Mouse (Mus musculus) megakaryocyte-erythroid progenitor cell, adult 5-6 weeks (primary cell): ENCODE results near the gene Phka2. TPM values are rescaled to one million over a fixed set of nuclear protein-coding genes. Genes with fewer than 3 reads are reported as not detected.
A peak's percentile ranks its signal among the peaks of the same experiment; 100 is the strongest.

Source experiments
- ATAC-seq: replicated peaks from 2 replicates; pipeline ENCODE4 v1.8.0; 2016; ENCODE audit warnings: mild to moderate bottlenecking, inconsistent platforms; ENCODE audit not compliant: severe bottlenecking, poor library complexity, low FRiP score, low TSS enrichment
- total RNA-seq, 2 experiments: library from RNA; stranded (forward) in 1 of 2; stranded (reverse) in 1 of 2; fragments of 200-1000, 215-1000 nt in 1 of 2; fragments of >200 nt in 1 of 2; fragmentation: Nextera tagmentation in 1 of 2; gene quantifications; 2 replicates each; pipeline ENCODE4 v1.2.3; 2014 to 2017

Phka2 gene
- total RNA-seq, 2 experiments from 2014 or later = 30.5 to 46.3 TPM

DNA sequence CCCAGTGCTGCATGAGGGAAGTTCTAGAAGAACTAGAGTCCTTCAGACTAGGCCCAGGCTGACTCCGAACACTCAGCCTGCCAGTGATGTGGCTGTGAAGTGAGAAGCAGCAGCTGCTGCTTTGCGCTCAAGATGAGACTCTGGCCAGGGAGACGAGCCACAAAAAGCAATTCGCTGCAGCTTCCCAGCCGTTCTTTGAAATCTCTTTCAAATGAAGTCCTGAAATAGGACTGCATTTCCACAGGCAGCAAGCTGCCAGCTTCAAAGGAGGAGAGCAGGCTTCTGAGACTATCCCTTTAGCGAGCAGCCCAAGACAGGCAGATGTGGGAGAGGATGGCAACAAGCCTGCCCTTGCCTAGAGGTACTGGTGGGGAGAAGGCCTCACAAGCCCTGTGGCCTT lies 91.0 kb downstream of the Phka2 start:
- ATAC-seq = no peak

DNA sequence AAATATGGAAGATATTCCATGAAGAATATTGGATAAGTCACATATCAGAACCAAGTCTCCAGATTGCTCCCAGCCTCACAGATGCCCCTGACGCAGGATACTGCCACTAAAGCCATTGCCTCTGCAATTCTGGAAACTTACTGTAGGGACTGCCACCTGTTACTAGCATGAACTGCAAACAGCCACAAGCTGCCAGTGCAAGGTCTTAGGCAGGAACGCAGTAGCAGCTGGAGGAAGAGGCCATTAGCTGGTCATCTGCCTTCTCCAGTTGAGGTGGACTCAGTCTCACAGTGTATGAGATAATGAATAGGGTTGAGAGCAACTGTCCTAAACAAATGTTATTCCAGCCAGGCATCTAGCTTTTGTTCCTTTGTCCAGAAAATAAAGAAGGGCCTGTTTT lies 96.1 kb downstream of the Phka2 start:
- no peak for ATAC-seq

DNA sequence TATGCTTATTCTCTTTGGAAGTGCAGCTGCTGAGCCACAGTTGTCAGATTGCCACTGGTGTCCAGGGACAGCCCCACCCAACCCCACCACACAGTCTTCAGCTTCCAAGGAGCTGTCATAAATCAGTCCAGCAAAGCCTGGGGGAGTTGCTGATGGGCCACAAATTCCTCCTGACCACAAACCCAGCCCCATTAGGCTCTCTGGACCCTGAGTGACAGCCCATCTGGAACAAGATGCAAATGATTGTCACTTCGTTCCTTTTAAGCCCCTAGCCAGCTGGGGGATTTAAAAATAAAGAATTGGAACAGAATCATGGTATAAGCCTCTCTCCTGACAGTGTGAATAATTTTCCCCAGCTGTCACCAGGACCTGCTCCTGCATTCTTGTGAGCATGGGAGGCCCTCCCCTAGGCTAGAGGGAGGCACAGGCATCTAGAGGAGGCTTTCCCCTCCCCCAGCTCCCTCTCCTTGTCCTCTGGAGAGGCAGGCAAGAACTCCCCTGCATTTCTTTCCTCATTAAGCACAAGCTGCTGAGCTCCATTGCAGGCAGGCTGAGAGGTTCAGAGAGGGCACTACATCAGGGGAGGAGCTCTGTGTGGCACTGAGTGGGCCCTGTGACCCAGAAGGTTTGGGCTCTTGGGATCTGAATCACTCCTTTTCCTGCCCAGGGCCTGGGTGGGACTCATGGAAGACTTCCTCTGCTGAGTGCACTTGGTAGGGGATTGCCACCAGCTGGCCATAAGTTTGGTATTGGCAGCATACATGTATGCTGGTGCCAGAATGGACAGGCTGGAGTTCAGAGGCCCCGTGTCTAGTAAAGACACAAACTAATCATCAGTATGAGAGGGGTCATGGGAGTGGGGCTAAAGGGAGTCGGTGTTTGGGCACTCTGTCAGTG lies 96.8 kb downstream of the Phka2 start:
- no peak for ATAC-seq

DNA sequence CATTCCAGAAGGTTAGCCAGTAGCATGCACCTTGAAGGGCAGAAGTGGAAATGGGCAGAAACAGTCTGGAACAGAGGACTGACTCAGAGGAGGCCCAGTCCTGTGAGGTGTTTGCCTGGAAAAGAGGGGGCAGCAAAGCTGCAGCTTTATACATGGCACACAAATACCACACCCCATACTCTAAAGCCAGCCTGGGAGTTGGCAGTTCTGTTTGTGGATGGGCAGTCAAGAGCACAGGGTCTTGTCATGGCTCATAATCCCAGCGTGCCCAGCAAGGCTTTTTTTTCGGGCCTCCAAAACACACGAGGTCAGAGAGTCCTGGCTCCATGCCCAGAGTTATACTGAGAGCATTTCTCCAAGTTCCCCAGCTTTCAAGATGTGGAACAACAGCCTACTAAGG lies 99.1 kb downstream of the Phka2 start:
- ATAC-seq = no peak

DNA sequence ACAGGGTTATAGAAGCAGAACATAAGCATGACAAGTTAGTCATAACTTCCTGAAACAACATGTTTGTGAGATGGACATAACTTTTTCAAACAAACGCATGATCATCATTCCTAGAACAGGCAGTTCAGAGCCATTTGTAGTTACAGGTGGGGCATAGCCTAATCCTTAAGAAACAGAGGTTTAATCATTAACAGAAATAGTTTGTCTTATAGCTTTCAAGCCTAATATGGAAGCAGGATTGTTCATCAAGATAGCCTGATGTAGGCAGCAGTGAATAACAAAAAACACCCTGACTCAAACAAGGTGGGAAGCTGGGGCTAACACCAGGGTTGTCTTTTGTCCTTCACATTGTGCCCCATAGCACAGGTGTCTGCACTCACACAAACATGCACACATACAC lies 100.8 kb downstream of the Phka2 start:
- no peak for ATAC-seq

DNA sequence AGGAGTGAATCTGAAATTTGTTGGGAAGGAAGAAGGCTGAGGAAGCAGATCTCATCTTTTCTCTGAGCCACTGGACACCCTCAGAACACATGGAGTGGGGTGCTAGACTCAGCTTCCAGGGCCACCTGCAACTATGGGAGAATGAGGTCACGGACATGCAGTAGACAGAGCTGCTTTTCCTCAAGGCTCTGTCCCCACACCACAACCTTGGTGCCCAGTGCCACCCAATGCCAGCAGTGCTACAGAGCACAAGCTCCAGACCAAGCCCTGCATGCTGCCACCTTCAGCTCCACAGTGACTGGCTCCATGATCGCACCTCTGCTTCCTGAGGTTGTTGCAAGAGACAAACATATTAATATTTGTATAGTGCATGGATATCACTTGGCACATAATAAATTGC lies 101.3 kb downstream of the Phka2 start:
- no peak for ATAC-seq

DNA sequence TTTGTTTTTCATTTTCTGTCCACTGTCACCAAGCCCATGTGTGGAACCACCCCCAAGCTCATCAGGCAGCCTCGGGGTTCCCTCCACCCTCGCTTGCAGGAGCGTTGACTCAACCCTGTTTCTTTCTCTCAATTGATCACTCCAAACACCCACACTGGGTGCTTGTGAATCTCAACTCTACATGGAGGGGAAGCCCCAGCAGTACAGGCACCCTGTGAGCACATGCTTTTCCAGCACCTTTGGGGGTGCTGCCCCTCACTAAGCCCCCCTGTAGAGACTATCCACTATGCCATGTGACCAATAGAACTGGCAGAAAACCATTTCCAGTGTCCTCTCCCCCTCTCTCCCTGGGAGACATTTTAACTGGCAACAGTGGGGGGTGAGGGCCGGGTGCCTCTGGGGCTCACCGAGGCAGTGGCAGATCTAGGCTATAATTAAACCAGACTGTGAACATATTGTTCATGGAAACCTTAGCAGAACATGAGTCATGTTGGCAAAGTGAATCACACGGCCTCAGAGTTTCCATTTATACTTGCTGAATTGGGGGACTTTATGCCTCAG lies 102.1 kb downstream of the Phka2 start:
- 0 out of 2 replicates have a peak, but pooled peaks have one; percentile 28 for ATAC-seq

DNA sequence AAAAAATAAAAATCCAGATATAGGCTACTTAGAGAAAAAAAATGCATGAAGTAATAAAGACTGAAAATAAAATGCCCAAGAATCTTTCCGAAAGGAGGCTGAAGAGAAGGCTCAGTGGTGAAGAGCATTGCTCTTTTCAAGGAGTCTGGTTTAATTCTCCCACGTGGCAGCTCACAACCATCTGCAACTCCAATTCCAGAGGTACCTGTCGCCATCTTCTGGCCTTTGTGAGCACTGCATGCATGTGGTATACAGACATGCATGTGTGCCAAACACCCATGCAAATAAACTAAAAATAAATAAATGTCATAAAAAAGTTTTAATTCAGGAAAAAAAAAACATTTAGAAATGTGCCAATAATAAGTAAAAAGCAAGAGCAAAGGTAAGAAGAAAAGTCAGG lies 107.9 kb downstream of the Phka2 start:
- ATAC-seq = peak; percentile 89

DNA sequence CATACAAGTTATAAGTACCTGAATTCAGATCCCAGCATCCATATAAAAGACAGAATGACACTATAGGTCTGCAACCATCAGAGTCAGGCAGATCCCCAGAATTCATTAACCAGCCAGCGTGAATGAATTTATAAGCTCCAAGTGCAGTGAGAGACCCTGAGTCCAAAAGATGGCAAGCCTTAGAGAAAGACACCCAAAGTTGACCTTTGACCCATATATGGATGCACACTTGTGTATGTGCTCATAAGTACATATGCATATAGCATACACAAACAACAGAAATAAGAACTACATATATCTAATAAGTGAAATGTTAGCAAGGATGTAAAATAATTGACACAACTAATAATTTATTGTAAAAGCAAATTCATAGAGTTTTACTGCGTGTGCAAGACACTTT lies 108.5 kb downstream of the Phka2 start:
- ATAC-seq = no peak

DNA sequence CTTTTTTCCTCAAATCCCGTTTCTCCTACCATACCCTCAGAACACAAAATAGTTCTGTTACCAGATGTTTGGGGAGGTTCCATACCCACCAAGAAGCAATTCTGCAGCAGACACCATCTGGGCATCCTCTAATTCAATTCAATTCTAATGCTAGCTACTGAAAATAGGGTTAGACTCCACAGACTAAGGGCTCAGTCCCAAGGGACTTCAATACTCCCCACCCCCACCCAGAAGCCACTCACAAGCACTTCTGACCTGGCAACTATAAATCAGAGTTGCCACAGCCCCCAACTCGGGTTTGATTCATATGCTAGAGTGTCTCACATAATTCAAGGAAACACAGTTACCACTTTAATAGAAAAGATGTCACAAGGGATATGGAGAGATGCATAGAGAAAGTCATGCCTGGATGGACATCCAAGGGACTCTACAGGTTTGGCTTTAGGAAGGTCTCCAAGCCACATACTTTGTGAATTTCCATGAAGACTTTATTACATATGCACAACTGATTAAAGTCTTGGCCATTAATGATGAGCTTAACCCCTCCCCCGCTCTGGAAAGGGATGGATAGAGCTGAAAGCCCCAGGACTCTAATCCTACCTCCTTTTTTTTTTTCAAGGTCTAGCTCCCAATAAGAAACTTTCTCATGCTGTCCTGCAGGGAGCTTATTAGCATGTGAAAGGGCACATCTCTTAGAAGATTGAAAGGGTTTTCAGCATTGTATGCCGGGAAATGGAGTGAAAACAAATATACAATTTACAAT lies 109.1 kb downstream of the Phka2 start:
- ATAC-seq = no peak

Other genes starting within 250 kb of the Phka2 start
- 0.15 TPM in 1 of 2 replicates, not detected in the other for gene Adgrg2, start 111.5 kb upstream of the Phka2 start, total RNA-seq (2014; fragmentation: Nextera tagmentation)
- gene Adgrg2, start 111.5 kb upstream of the Phka2 start, total RNA-seq (2017) = 0.30 and 0.85 TPM in 2 replicates
- gene Ppef1, start 233.6 kb downstream of the Phka2 start, total RNA-seq (2014; fragmentation: Nextera tagmentation) = not detected in 2 replicates
- not detected in 2 replicates for gene Ppef1, start 233.6 kb downstream of the Phka2 start, total RNA-seq (2017)